In genomic region chr7:80923165-80923564, GRCm38 (mm10) we compare ENCODE assay signal across 26 mouse cellular contexts. TPM values are rescaled to one million over a fixed set of nuclear protein-coding genes. Genes with fewer than 3 reads are reported as not detected.
DNase-seq lines count a peak whose midpoint lies in the region; ATAC-seq lines count a peak whose summit lies in the region.
"Had no signal": no experiment of that assay in that cellular context is flagged by ENCODE, and none has a peak within 500 bp of the region (broad histone marks: within the 10 kb centered on the region; RNA-seq: fewer than 3 reads in every experiment).

No protein-coding gene starts in this region.

- no peak overlapping the region; the same call in 1 of the 2 replicates for H3K9ac ChIP-seq in heart, embryonic 16.5 days (ENCODE audit: low read length)
- H3K9ac ChIP-seq: embryonic facial prominence, embryonic 13.5 days; forebrain, embryonic 12.5 days; forebrain, embryonic 15.5 days; hindbrain, embryonic 12.5 days; hindbrain, embryonic 15.5 days had no signal

- no peak overlapping the region for H3K4me3 ChIP-seq in heart, embryonic 16.5 days (ENCODE audit: low read length)
- H3K4me3 ChIP-seq: embryonic facial prominence, embryonic 10.5 days; embryonic facial prominence, embryonic 13.5 days; erythroblast, embryonic 14.5 days; forebrain, embryonic 12.5 days; forebrain, embryonic 15.5 days; hindbrain, embryonic 12.5 days; hindbrain, embryonic 15.5 days had no signal

- 43% methylated on average over 2 of the region's 2 CpGs for whole genome bisulfite sequencing in heart, embryonic 16.5 days

- peaks cover 5% of the 10 kb centered on the region; the same call in 1 of the 2 replicates for H3K27me3 ChIP-seq in heart, embryonic 16.5 days (ENCODE audit: control insufficient read depth, insufficient read depth, low read length)
- H3K27me3 ChIP-seq: embryonic facial prominence, embryonic 13.5 days; forebrain, embryonic 12.5 days; forebrain, embryonic 15.5 days; hindbrain, embryonic 12.5 days; hindbrain, embryonic 15.5 days had no signal

- H3K4me2 ChIP-seq in heart, embryonic 16.5 days (ENCODE audit: low read depth, low read length) = no peak overlapping the region
- H3K4me2 ChIP-seq: embryonic facial prominence, embryonic 13.5 days; forebrain, embryonic 12.5 days; forebrain, embryonic 15.5 days; hindbrain, embryonic 12.5 days; hindbrain, embryonic 15.5 days had no signal

- peaks cover 3% of the 10 kb centered on the region for H3K4me1 ChIP-seq in heart, embryonic 16.5 days (ENCODE audit: control insufficient read depth, insufficient read depth, low read length)
- H3K4me1 ChIP-seq: embryonic facial prominence, embryonic 10.5 days; embryonic facial prominence, embryonic 13.5 days; forebrain, embryonic 12.5 days; forebrain, embryonic 15.5 days; hindbrain, embryonic 12.5 days; hindbrain, embryonic 15.5 days had no signal

- peak; percentile 80 for ATAC-seq in heart, embryonic 16.5 days (replicated peaks; ENCODE audit: extremely low read depth, insufficient read depth, low FRiP score)
- ATAC-seq: activated CD4-positive, CD25-positive, alpha-beta regulatory T cell, adult 4 months; forebrain, embryonic 15.5 days; intestine, postnatal 0 days had no signal

- H3K9me3 ChIP-seq in heart, embryonic 16.5 days (replicated peaks; ENCODE audit: control insufficient read depth, low read length) = no peaks in the 10 kb centered on the region
- H3K9me3 ChIP-seq: embryonic facial prominence, embryonic 10.5 days; embryonic facial prominence, embryonic 13.5 days; forebrain, embryonic 12.5 days; forebrain, embryonic 15.5 days; hindbrain, embryonic 12.5 days; hindbrain, embryonic 15.5 days had no signal

- DNase-seq in gastrocnemius, adult 18-20 months (ENCODE audit: low spot score) = peak; percentile 30
- no peak for DNase-seq in gastrocnemius, postnatal 25 days
- no peak for DNase-seq in heart, adult 18-20 months
- peak; percentile 35 for DNase-seq in heart, postnatal 4 days
- DNase-seq in heart, adult 8-10 months (ENCODE audit: low spot score) = no peak
- DNase-seq: adrenal gland, adult 8-10 months; adrenal gland, postnatal 25 days; cerebellum, adult 11-12 months; cerebellum, adult 8-10 months; cerebellum, postnatal 10 days; cerebellum, postnatal 36 days; embryo, embryonic 11 days; gastrocnemius, postnatal 10 days; heart, adult 11 months; kidney, adult 2 months had no signal

- H3K36me3 ChIP-seq in heart, embryonic 16.5 days (ENCODE audit: control insufficient read depth, insufficient read depth) = peaks cover 32% of the 10 kb centered on the region

- no peak overlapping the region for H3K27ac ChIP-seq in heart, embryonic 16.5 days (ENCODE audit: low read length)
- H3K27ac ChIP-seq: embryonic facial prominence, embryonic 10.5 days; embryonic facial prominence, embryonic 13.5 days; forebrain, embryonic 12.5 days; forebrain, embryonic 15.5 days; hindbrain, embryonic 12.5 days; hindbrain, embryonic 15.5 days had no signal

RNA-seq across cellular contexts. Expression of gene Nmb, which starts 18.3 kb away (rescaled TPM):
- 10 to 100 TPM in 1 of 2 experiments, 1 to 10 TPM in 1; 3.8 to 10.7 TPM for total RNA-seq in gastrocnemius, adult 18-20 months (2021)
- 1 to 10 TPM; 2.2 to 2.7 TPM for total RNA-seq in gastrocnemius, postnatal 25 days (2021)
- polyA plus RNA-seq in heart, embryonic 16.5 days (2015; fragmentation: Nextera tagmentation; extraction: Ambion mirVana) = 4.9 and 5.8 TPM in 2 replicates
- 10 to 100 TPM in 1 of 2 experiments, 1 to 10 TPM in 1; 9.2 to 10.8 TPM for total RNA-seq in heart, adult 18-20 months (2021)
- total RNA-seq in heart, postnatal 4 days (2021) = 1 to 10 TPM; 3.1 to 3.5 TPM
- 10 to 100 TPM in 1 of 4 experiments, 1 to 10 TPM in 3; 5.1 to 11.7 (median 7.9) TPM for total RNA-seq in heart, adult 8-10 months (2022)
- total RNA-seq: hematopoietic stem cell, adult 5-6 weeks had no signal
- polyA plus RNA-seq: erythroblast, embryonic 14.5 days had no signal

RNA-seq across cellular contexts. Expression of gene Wdr73, which starts 22.1 kb away (rescaled TPM):
- total RNA-seq in gastrocnemius, adult 18-20 months (2021) = 1 to 10 TPM; 3.1 to 3.3 TPM
- total RNA-seq in gastrocnemius, postnatal 25 days (2021) = 1 to 10 TPM; 3.1 to 4.2 TPM
- polyA plus RNA-seq in heart, embryonic 16.5 days (2015; fragmentation: Nextera tagmentation; extraction: Ambion mirVana) = 19.7 and 21.5 TPM in 2 replicates
- 1 to 10 TPM; 7.5 to 8.6 TPM for total RNA-seq in heart, adult 18-20 months (2021)
- total RNA-seq in heart, postnatal 4 days (2021) = 10 to 100 TPM in 1 of 2 experiments, 1 to 10 TPM in 1; 9.2 to 11.0 TPM
- 1 to 10 TPM; 4.6 to 7.6 (median 6.3) TPM for total RNA-seq in heart, adult 8-10 months (2022)

RNA-seq across cellular contexts. Expression of gene Sec11a, which starts 24.4 kb away (rescaled TPM):
- total RNA-seq in gastrocnemius, adult 18-20 months (2021) = 10 to 100 TPM; 25.1 to 29.4 TPM
- 10 to 100 TPM; 25.4 to 29.9 TPM for total RNA-seq in gastrocnemius, postnatal 25 days (2021)
- 142 and 151 TPM in 2 replicates for polyA plus RNA-seq in heart, embryonic 16.5 days (2015; fragmentation: Nextera tagmentation; extraction: Ambion mirVana)
- total RNA-seq in heart, adult 18-20 months (2021) = 10 to 100 TPM; 49.2 to 51.6 TPM
- total RNA-seq in heart, postnatal 4 days (2021) = 10 to 100 TPM; 61.7 to 71.4 TPM
- 10 to 100 TPM; 35.3 to 41.0 (median 39.2) TPM for total RNA-seq in heart, adult 8-10 months (2022)

Comparison
In these comparisons a context has a peak if more than half of its experiments do, and no peak if none do; other contexts are left out.
1. DNase-seq: peak in gastrocnemius, adult 18-20 months (single experiment) and heart, postnatal 4 days (single experiment); none in gastrocnemius, postnatal 25 days (single experiment), heart, adult 18-20 months (0 of 2) and heart, adult 8-10 months (single experiment).